Mouse (Mus musculus) left cerebral cortex, adult 8-10 months (tissue): ENCODE data around the gene Gm12789. TPM values are rescaled to one million over a fixed set of nuclear protein-coding genes. Genes with fewer than 3 reads are reported as not detected.
"Not testable (repeated sequence)": the region's sequence is repeated elsewhere in the genome, so short reads cannot be mapped to it uniquely, and the experiment has no call there.

Experiments
- DNase-seq, 2 experiments: peaks; one replicate each; pipeline ENCODE4 v3.0.0; 2022; ENCODE audit warnings: low spot score in 2 of 2
- total RNA-seq, 4 experiments: library from RNA; stranded (reverse); gene quantifications; 2 replicates each; pipeline ENCODE4 v1.2.4; 2022

Gene Gm12789
- total RNA-seq, result not detected

DNA sequence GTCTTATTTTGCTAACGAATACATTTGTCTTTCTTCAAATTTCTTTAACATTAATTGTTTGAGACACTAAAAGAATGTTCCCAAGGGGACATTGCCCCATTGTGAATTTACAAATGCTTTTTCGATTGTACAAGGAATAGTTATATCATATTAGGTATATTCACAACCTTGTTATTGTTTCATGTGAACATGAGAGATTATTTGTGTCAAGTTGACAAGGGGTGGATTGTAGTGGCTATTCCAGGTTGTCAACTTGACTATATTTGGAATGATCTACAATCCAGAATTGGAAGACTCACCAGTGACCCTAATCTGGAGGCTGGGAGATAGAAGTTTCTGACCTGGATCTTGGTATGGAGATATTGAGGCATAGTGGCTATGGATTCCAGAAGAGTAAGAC, at the start of gene Gm12789:
TSS of gene Gm12789 (plus strand) at position 301 of the 400 bp plus-strand sequence.
- not testable (repeated sequence) for DNase-seq

DNA sequence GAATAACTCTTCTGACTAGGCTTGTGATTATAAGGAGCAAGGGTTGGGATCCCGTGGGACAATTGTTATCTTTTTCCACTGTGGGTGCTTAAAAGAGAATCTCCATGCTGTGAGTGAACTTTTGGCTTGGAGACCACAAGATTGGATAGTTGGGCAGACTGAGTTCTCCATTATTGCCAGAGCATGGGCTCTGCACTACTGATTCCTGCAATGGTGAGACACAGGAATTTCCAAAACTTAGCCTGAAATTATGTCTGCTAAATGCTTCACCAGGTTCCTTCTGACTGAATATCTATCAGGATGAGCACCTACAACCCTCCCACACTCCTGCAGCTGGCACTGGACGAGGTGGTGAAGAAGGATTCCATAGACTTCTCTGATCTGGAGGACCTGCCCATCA, 46.3 kb upstream of the Gm12789 start, which contains the start of gene Gm12794:
TSS of gene Gm12794 (plus strand) at position 301 of the 400 bp plus-strand sequence.
- DNase-seq, result not testable (repeated sequence)

DNA sequence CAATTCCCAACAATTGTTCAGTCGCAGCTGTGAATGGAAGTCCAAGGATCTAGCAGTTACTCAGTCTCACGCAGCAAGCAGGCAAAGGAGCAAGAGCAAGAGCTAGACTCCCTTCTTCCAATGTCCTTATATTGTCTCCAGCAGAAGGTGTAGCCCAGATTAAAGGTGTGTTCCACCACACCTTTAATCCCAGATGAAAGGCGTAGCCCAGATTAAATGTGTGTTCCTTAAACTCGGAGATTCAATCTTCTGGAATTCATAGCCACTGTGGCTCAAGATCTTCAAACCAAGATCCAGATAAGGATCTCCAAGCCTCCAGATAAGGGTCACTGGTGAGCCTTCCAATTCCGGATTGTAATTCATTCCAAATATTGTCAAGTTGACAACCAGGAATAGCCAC, 5.5 kb upstream of the Gm12789 start, which contains the start of gene Gm12790:
TSS of gene Gm12790 (minus strand) at position 101 of the 400 bp plus-strand sequence.
- not testable (repeated sequence) for DNase-seq

DNA sequence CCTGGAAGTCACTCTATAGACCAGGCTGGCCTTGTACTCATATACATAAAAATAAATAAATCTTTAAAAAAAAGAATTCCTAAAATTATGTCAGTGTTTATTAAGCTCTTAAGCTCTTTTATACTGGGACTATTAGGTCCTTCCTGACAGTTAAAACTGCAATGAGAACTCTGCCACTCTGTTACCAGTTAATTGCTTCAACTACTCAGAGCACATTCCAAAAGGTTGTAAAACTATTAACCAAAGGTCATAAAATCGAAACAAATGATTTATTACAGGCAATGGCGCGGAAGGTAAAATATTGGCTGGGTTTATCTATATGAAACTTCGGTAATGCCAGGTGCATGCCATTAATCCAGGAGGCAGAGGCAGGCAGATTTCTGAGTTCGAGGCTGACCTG, 748 bp upstream of the Gm12789 start:
- no peak for DNase-seq

DNA sequence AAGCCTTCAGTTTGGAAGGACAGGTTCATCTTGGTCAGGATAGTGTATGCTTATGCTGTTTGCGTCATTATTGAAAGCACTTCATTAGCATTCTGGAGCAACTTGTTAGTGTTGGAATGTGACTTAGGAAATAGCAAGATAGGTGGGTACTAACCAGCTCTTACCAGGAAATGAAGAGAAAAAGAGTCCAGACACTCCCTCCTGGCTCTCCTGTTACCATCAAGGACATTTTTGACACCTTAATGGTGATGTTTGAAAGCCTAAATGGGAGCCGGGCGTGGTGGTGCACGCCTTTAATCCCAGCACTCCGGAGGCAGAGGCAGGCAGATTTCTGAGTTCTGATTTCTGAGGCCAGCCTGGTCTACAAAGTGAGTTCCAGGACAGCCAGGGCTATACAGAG, 11.0 kb downstream of the Gm12789 start:
- DNase-seq, result no peak

DNA sequence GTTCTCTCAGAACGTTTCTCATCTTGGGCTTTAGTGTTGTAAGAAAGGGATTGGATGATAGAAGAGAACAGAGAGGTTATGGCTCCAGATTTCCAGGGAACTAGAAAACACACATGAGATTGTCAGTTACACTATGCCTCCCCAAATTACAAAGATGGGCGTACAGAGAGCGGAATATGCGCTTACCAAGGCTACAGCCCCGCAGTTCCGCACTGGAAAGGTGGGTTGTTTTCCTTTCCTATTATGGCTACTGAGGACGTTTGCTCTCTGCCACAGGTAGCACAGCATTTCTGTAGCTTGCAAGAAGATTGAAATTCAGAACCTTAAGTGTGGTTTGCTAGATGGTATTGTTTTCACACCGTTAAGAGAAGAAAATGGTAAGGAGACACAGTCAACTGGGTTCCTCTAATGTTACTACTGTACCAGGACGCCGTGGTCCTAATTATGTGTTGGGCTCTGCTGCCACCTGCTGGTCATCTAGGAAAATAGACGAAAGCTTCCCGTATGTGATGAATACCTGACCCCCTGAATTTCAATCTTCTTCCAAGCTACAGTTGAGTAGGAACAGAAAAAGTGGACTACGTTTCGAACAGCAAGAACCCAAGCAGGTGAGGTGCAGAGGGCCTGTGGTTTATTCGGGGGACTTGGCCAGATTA, 12.0 kb downstream of the Gm12789 start:
- peak; percentile 8 to 46 for DNase-seq

DNA sequence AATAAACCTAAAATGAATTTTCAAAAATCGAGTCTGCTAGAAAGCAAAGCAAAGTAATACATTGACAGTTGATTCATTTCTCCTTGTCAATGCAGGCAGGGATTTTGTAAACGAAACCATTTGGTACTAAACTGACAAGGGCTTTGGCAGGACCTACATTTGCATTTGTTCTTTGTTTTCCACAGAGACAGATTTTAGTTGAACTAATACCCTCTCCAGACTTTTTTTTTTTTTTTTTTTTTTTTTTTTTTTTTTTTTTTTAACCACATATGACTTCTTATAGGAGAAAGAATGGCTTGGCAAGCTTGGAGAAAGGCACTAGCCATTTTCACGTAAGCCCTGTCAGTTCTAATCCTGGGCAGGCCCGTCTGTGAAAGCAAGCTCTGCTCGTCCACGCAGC, 40.2 kb downstream of the Gm12789 start:
- no peak for DNase-seq

Other genes with a start within 250 kb of the Gm12789 start
- not detected for gene B020004J07Rik, start 142.6 kb upstream of the Gm12789 start, total RNA-seq
- gene C130073F10Rik, start 92.8 kb upstream of the Gm12789 start, total RNA-seq, result not detected
- not detected for gene Gm12800, start 77.5 kb upstream of the Gm12789 start, total RNA-seq
- gene Gm12794, start 46.2 kb upstream of the Gm12789 start, total RNA-seq, result not detected
- not detected for gene Gm12790, start 5.6 kb upstream of the Gm12789 start, total RNA-seq
- 100 to 1,000 TPM; 130 to 148 (median 137) TPM for gene Pde4b, start 100.9 kb downstream of the Gm12789 start, total RNA-seq